Mouse (Mus musculus) thymus, adult 2 months (tissue): ENCODE data around the gene Abhd17c. TPM values are rescaled to one million over a fixed set of nuclear protein-coding genes. Genes with fewer than 3 reads are reported as not detected.

Experiments used
- DNase-seq: peaks from one replicate; pipeline ENCODE4 v3.0.0; 2021
- H3K27ac ChIP-seq: fragments of 200-500 bp; 2 replicates; pipeline ENCODE4 v1.5.1; 2012; ENCODE audit warnings: low read length, control low read depth; ENCODE audit not compliant: control insufficient read depth, insufficient read depth
- H3K27me3 ChIP-seq: fragments of 200-500 bp; 2 replicates; pipeline ENCODE4 v1.6.1; 2012; ENCODE audit warnings: mild to moderate bottlenecking, low read length, moderate library complexity, mixed read lengths; ENCODE audit not compliant: control insufficient read depth, insufficient read depth
- H3K36me3 ChIP-seq: fragments of 200-500 bp; 2 replicates; pipeline ENCODE4 v1.6.1; 2012; ENCODE audit warnings: mild to moderate bottlenecking, low read length, moderate library complexity; ENCODE audit not compliant: control insufficient read depth, insufficient read depth
- H3K4me1 ChIP-seq: fragments of 200-500 bp; replicated peaks from 2 replicates; pipeline ENCODE4 v1.6.1; 2012; ENCODE audit warnings: low read length; ENCODE audit not compliant: control insufficient read depth, insufficient read depth
- H3K4me3 ChIP-seq: fragments of 200-500 bp; 2 replicates; pipeline ENCODE4 v1.5.1; 2012; ENCODE audit warnings: mild to moderate bottlenecking, low read length, control low read depth, moderate library complexity; ENCODE audit not compliant: control insufficient read depth, insufficient read depth
- CTCF ChIP-seq: fragments of 200-500 bp; IDR thresholded peaks from 2 replicates; pipeline ENCODE4 v1.5.1; 2012; ENCODE audit warnings: mild to moderate bottlenecking, control low read depth, low read length, moderate library complexity, borderline replicate concordance; ENCODE audit not compliant: control insufficient read depth, poor library complexity, insufficient read depth; ENCODE audit errors: extremely low read depth
- POLR2A ChIP-seq: fragments of 200-500 bp; IDR thresholded peaks from 2 replicates; pipeline ENCODE4 v1.6.1; 2012; ENCODE audit warnings: mild to moderate bottlenecking, low read length, control low read depth, moderate library complexity; ENCODE audit not compliant: control insufficient read depth, poor library complexity, insufficient read depth; ENCODE audit errors: extremely low read depth
- WGBS: fragments of 180-500 bp; shearing (Covaris S2); methylation state at CpG from one replicate; pipeline ENCODE4 v1.1.7; 2018; 5-methylcytosine and 5-hydroxymethylcytosine counted together
- polyA plus RNA-seq: library from polyadenylated mRNA; depleted of rRNA; stranded (reverse); fragments of >200 nt; gene quantifications from 2 replicates; pipeline ENCODE4 v1.2.3, GENCODE M21; 2012

Abhd17c gene
- polyA plus RNA-seq, 1 experiment = 78.7 TPM

DNA sequence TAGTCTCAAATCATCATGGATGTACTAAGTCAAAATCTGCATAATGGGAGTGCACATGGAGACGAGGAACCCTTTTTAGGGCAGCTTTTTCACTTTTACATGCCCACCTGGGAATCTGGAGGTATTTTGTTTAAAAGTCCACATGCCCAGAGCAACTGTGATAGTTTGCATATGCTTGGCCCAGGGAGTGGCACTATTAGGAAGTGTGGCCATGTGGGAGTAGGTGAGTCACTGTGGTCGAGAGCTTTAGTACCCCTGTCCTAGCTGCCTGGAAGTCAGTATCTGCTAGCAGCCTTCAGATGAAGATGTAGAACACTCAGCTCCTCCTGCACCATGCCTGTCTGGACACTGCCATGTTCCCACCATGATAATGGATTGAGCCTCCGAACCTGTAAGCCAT is 51.0 kb downstream of the Abhd17c start:
- no peak for DNase-seq
- Histone ChIP-seq H3K36me3 (no peaks in the 10 kb centered on the region), H3K4me3 (no peak overlapping the region), H3K27me3 (no peaks in the 10 kb centered on the region), H3K27ac (no peak overlapping the region), H3K4me1 (no peaks in the 10 kb centered on the region)
- TF ChIP-seq POLR2A = no peak
- no peak for TF ChIP-seq CTCF
- WGBS = 90% methylated on average over 3 of the region's 3 CpGs

DNA sequence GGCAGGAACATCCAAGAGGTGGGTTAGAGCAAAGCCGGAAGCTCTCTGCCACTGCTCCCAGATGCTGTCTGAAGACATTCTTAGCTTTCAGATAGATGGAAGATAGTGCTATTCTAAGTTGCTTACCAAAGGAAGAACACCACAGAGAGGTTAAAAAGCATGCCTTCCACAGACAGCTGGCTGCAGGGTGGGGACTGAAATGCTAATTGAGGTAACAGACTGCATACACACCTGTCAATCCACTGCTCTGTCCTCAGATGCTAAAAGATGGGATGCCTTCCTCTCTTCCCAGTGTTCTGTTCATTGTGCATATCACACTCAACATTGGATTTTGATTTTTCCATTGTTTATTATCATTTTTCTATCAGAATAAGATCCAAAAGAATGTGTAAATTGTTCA is 53.6 kb downstream of the Abhd17c start:
- TF ChIP-seq CTCF (no peak), POLR2A (no peak)
- 95% methylated on average over 1 of the region's 1 CpGs for WGBS

DNA sequence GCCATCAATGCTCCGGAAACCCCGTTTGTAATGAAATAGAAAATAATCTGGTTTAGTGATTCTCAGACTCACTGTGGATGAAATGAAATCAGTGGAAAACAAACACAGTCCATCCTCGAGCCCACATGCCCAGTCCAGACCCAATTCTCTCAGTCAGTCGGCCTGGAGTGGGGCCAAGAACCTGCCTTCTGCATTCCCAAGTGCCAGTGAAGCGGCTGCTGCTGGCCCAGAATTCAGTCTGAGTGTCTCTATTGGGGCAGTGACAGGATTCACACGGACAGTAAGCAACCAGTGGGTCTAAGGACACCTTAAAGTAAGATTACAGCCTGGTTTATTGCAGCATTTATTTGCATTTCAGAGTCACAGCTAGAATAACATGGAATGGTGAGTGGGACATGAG is 55.2 kb downstream of the Abhd17c start:
- Histone ChIP-seq H3K4me3 (no peak overlapping the region), H3K27ac (no peak overlapping the region), H3K36me3 (no peaks in the 10 kb centered on the region), H3K27me3 (no peaks in the 10 kb centered on the region), H3K4me1 (no peaks in the 10 kb centered on the region)
- no peak for TF ChIP-seq POLR2A
- TF ChIP-seq CTCF = no peak
- 78% methylated on average over 6 of the region's 6 CpGs for WGBS
- no peak for DNase-seq

More for the DNA sequence above, 53.6 kb downstream of the Abhd17c start:
- no peak for DNase-seq
- Histone ChIP-seq H3K36me3 (no peaks in the 10 kb centered on the region), H3K4me1 (no peaks in the 10 kb centered on the region), H3K4me3 (no peak overlapping the region), H3K27ac (no peak overlapping the region), H3K27me3 (no peaks in the 10 kb centered on the region)

DNA sequence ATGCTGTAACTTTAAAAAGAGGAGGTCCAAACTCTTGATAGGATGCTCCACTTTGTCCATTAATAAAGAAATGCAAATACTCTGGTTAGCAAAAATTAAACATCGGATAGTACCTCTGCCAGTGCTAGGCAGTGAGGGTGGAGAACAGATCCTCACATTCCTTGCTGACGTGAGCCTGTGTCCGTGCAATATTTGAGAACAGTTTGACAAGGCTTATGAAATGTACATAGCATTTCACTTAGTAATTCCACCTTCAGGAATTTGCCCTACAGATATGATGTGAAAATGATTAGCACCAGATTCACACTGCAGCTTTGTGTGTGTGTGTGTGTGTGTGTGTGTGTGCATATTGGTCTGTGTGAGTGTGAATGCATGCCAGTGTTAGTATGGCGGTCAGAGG is 60.9 kb downstream of the Abhd17c start:
- WGBS = 91% methylated on average over 4 of the region's 4 CpGs

DNA sequence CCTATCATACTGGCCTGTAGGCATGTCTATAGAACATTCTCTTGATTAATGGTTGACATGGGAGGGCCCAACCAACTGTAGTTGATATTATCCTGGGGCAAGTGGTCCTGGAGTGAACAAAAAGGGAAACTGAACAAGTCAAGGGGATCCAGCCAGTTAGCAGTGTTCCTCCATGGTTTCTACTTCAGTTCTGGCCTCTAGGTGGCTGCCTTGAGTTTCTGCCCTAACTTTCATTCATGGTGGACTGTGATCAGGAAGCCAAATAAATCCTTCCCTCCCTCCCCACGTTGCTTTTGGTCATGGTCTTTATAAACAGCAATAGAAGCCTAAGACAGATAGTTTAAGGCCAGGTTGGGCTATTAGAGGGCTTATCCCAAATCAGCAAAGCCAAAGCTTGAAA is 61.9 kb downstream of the Abhd17c start:
- peak; percentile 29 for DNase-seq
- 0% methylated on average over 1 of the region's 1 CpGs for WGBS
- H3K4me3 ChIP-seq = no peak overlapping the region
- no peaks in the 10 kb centered on the region for H3K36me3 ChIP-seq
- H3K4me1 ChIP-seq = no peaks in the 10 kb centered on the region; the same call in 1 of the 2 replicates
- TF ChIP-seq POLR2A = no peak
- no peak for TF ChIP-seq CTCF
- peaks cover 9% of the 10 kb centered on the region; the same call in 1 of the 2 replicates for H3K27me3 ChIP-seq
- no peak overlapping the region for H3K27ac ChIP-seq

More for the DNA sequence above, 60.9 kb downstream of the Abhd17c start:
- TF ChIP-seq POLR2A (no peak), CTCF (no peak)
- Histone ChIP-seq H3K27ac (no peak overlapping the region), H3K27me3 (peaks cover 4% of the 10 kb centered on the region; the same call in 1 of the 2 replicates), H3K4me3 (no peak overlapping the region), H3K4me1 (no peaks in the 10 kb centered on the region; the same call in 1 of the 2 replicates), H3K36me3 (no peaks in the 10 kb centered on the region)
- no peak for DNase-seq

DNA sequence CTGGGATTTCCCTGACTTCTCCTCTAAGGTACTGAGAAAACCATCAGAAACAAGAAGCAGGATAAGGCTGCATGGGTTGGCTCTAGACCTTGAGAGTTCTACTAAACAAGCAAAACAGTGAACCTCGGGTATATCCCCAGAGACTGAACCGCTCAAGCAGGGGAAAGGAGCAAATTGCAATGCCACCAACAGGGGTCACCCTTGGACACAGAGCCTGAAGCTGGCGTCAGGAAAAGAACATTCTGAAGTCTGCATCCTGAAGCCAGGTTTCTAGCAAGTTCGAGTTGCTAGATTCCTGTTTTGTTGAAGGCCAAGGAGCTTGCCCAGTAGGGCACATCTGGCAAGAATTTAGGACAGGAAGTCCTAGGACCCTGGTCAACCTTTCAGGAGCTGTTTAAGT is 62.7 kb downstream of the Abhd17c start:
- DNase-seq = peak; percentile 80
- no peak for TF ChIP-seq POLR2A
- TF ChIP-seq CTCF = peak; percentile 46; the same call in 1 of the 2 replicates
- Histone ChIP-seq H3K4me3 (no peak overlapping the region), H3K27ac (no peak overlapping the region), H3K27me3 (peaks cover 9% of the 10 kb centered on the region; the same call in 1 of the 2 replicates), H3K36me3 (no peaks in the 10 kb centered on the region), H3K4me1 (no peaks in the 10 kb centered on the region; the same call in 1 of the 2 replicates)
- 2% methylated on average over 4 of the region's 4 CpGs for WGBS

DNA sequence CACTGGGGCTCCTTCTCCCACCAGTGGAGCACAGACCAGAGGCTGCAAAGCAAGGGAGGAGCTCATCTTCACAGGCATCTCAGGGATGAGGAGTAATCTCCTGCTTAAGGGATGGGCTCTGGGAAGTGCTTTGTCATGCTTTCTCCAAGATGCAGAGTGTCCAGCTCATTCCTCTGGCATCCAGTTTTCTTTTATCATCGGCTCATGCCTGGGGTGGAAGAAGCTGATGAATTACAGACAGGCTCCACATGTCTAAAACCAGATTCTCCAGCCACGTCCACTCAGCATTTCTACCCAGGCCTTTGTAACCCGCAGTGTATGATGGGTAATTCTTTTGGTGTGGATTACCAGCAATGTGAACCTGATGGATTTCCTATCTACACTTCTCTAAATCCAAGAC is 63.5 kb downstream of the Abhd17c start:
- H3K27ac ChIP-seq = no peak overlapping the region
- TF ChIP-seq CTCF (no peak), POLR2A (no peak)
- no peak for DNase-seq

More for the DNA sequence above, 63.5 kb downstream of the Abhd17c start:
- no peaks in the 10 kb centered on the region; the same call in 1 of the 2 replicates for H3K4me1 ChIP-seq
- H3K36me3 ChIP-seq = no peaks in the 10 kb centered on the region
- peaks cover 9% of the 10 kb centered on the region; the same call in 1 of the 2 replicates for H3K27me3 ChIP-seq
- no peak overlapping the region for H3K4me3 ChIP-seq
- WGBS = 88% methylated on average over 3 of the region's 3 CpGs
